In the genomic region with DNA sequence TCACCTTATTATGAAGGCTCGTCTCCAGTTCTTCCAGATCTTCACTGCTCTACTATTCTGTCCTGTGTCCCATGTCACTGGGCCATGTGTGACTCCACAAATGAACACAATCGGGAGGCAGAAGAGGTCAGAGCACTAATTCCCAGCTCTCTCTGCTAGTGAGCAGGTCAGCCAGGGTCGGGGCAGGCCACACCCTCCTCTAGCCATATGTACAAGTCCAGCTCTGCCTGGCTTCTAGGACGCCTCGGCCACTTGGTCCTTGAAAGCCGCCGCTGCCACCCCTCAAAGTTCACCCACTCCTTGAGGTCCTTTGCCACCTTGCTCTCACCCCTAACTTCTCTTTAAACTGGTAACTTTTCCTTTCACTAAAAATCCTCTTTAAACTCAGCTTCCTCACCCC, we compare ENCODE assay signal across 20 mouse cellular contexts.
DNase-seq lines count a peak whose midpoint lies in the region; ATAC-seq lines count a peak whose summit lies in the region.
"Had no signal": no experiment of that assay in that cellular context is flagged by ENCODE, and none has a peak within 500 bp of the region (broad histone marks: within the 10 kb centered on the region; RNA-seq: fewer than 3 reads in every experiment).

No protein-coding gene starts in this region.

- no peak overlapping the region for H3K9ac ChIP-seq in heart, embryonic 11.5 days (ENCODE audit: low read depth, low read length)
- H3K9ac ChIP-seq in hindbrain, embryonic 12.5 days = no peak overlapping the region
- H3K9ac ChIP-seq: embryonic facial prominence, embryonic 12.5 days; forebrain, embryonic 13.5 days; forebrain, embryonic 15.5 days; forebrain, postnatal 0 days had no signal

- ATAC-seq in heart, embryonic 11.5 days (replicated peaks; ENCODE audit: insufficient number of reproducible peaks, low FRiP score, low TSS enrichment) = no peak
- no peak for ATAC-seq in hindbrain, embryonic 12.5 days (ENCODE audit: low FRiP score)
- ATAC-seq: forebrain, embryonic 13.5 days; forebrain, embryonic 15.5 days; forebrain, postnatal 0 days had no signal

- no peak overlapping the region for H3K27ac ChIP-seq in heart, embryonic 11.5 days (ENCODE audit: low read depth, low read length)
- H3K27ac ChIP-seq in hindbrain, embryonic 10.5 days = peak overlapping the region; percentile 45; the same call in 1 of the 2 replicates
- H3K27ac ChIP-seq in hindbrain, embryonic 12.5 days = no peak overlapping the region
- H3K27ac ChIP-seq in limb, embryonic 10.5 days = 0 out of 2 replicates have a peak overlapping the region, but pooled peaks have one; percentile 46
- H3K27ac ChIP-seq: embryonic facial prominence, embryonic 10.5 days; embryonic facial prominence, embryonic 12.5 days; forebrain, embryonic 13.5 days; forebrain, embryonic 15.5 days had no signal

- peaks cover 9% of the 10 kb centered on the region for H3K4me1 ChIP-seq in heart, embryonic 11.5 days (ENCODE audit: control insufficient read depth, insufficient read depth, low read length)
- H3K4me1 ChIP-seq in hindbrain, embryonic 10.5 days (replicated peaks) = peaks cover 37% of the 10 kb centered on the region
- H3K4me1 ChIP-seq in hindbrain, embryonic 12.5 days = peaks cover 19% of the 10 kb centered on the region
- peaks cover 9% of the 10 kb centered on the region for H3K4me1 ChIP-seq in limb, embryonic 10.5 days

- no peaks in the 10 kb centered on the region for H3K36me3 ChIP-seq in heart, embryonic 11.5 days (ENCODE audit: control insufficient read depth, insufficient read depth, low read length)
- H3K36me3 ChIP-seq in hindbrain, embryonic 10.5 days = no peaks in the 10 kb centered on the region
- H3K36me3 ChIP-seq in hindbrain, embryonic 12.5 days = no peaks in the 10 kb centered on the region
- H3K36me3 ChIP-seq in limb, embryonic 10.5 days = no peaks in the 10 kb centered on the region
- H3K36me3 ChIP-seq: embryonic facial prominence, embryonic 10.5 days; embryonic facial prominence, embryonic 12.5 days; forebrain, embryonic 15.5 days had no signal

- H3K4me2 ChIP-seq in heart, embryonic 11.5 days = no peak overlapping the region
- no peak overlapping the region for H3K4me2 ChIP-seq in hindbrain, embryonic 12.5 days (replicated peaks)
- H3K4me2 ChIP-seq: embryonic facial prominence, embryonic 12.5 days; forebrain, embryonic 13.5 days; forebrain, embryonic 15.5 days had no signal

- H3K27me3 ChIP-seq in heart, embryonic 11.5 days (ENCODE audit: control insufficient read depth, insufficient read depth, low read length) = no peaks in the 10 kb centered on the region
- no peaks in the 10 kb centered on the region for H3K27me3 ChIP-seq in hindbrain, embryonic 10.5 days (ENCODE audit: insufficient read depth, poor library complexity, severe bottlenecking)
- H3K27me3 ChIP-seq in hindbrain, embryonic 12.5 days = no peaks in the 10 kb centered on the region
- no peaks in the 10 kb centered on the region for H3K27me3 ChIP-seq in limb, embryonic 10.5 days (ENCODE audit: low read depth, poor library complexity, severe bottlenecking)
- H3K27me3 ChIP-seq: embryonic facial prominence, embryonic 12.5 days; forebrain, embryonic 13.5 days; forebrain, embryonic 15.5 days had no signal

- peak; percentile 87 for DNase-seq in heart, adult 11 months
- DNase-seq in hindbrain, embryonic 10.5 days (ENCODE audit: low spot score) = no peak
- DNase-seq in adipocyte (ENCODE audit: low spot score) = peak; percentile 5
- DNase-seq in limb, embryonic 10.5 days (ENCODE audit: low spot score) = no peak
- DNase-seq in layer of hippocampus, adult 9-10 months (ENCODE audit: low spot score) = no peak
- DNase-seq: adrenal gland, adult 8-10 months; adrenal gland, postnatal 14 days; adrenal gland, postnatal 36 days; cerebellum, adult 11-12 months; cerebellum, adult 2 months; cerebellum, adult 9-10 months; cerebellum, postnatal 10 days; cerebellum, postnatal 25 days; forebrain, postnatal 0 days had no signal

- no peak overlapping the region for H3K4me3 ChIP-seq in heart, embryonic 11.5 days (ENCODE audit: low read depth, low read length)
- no peak overlapping the region for H3K4me3 ChIP-seq in hindbrain, embryonic 10.5 days
- no peak overlapping the region for H3K4me3 ChIP-seq in hindbrain, embryonic 12.5 days
- no peak overlapping the region for H3K4me3 ChIP-seq in limb, embryonic 10.5 days
- H3K4me3 ChIP-seq: embryonic facial prominence, embryonic 10.5 days; embryonic facial prominence, embryonic 12.5 days; forebrain, embryonic 13.5 days; forebrain, embryonic 15.5 days had no signal

- WGBS in heart, embryonic 11.5 days (ENCODE audit: insufficient replicate concordance) = 67% methylated on average over 7 of the region's 7 CpGs
- WGBS in hindbrain, embryonic 10.5 days = 52% methylated on average over 7 of the region's 7 CpGs
- WGBS in hindbrain, embryonic 12.5 days = 54% methylated on average over 7 of the region's 7 CpGs
- WGBS in limb, embryonic 10.5 days = 59% methylated on average over 7 of the region's 7 CpGs

- H3K9me3 ChIP-seq in heart, embryonic 11.5 days (replicated peaks; ENCODE audit: control insufficient read depth, low read length) = no peaks in the 10 kb centered on the region
- H3K9me3 ChIP-seq in hindbrain, embryonic 10.5 days = no peaks in the 10 kb centered on the region
- no peaks in the 10 kb centered on the region for H3K9me3 ChIP-seq in hindbrain, embryonic 12.5 days (replicated peaks)
- no peaks in the 10 kb centered on the region for H3K9me3 ChIP-seq in limb, embryonic 10.5 days (replicated peaks)
- H3K9me3 ChIP-seq: embryonic facial prominence, embryonic 10.5 days; embryonic facial prominence, embryonic 12.5 days; forebrain, embryonic 13.5 days; forebrain, embryonic 15.5 days had no signal

Comparison
In these comparisons a context has a peak if more than half of its experiments do, and no peak if none do; other contexts are left out.
1. H3K27ac ChIP-seq: peak in hindbrain, embryonic 10.5 days (single experiment) and limb, embryonic 10.5 days (single experiment); none in heart, embryonic 11.5 days (single experiment) and hindbrain, embryonic 12.5 days (single experiment).
2. DNase-seq: peak in heart, adult 11 months (single experiment) and adipocyte (single experiment); none in hindbrain, embryonic 10.5 days (single experiment), limb, embryonic 10.5 days (single experiment) and layer of hippocampus, adult 9-10 months (single experiment).